Mouse (Mus musculus) adrenal gland, postnatal 36 days (tissue): ENCODE data around the gene Sprr2a2. TPM values are rescaled to one million over a fixed set of nuclear protein-coding genes. Genes with fewer than 3 reads are reported as not detected.
"Not testable (repeated sequence)": the region's sequence is repeated elsewhere in the genome, so short reads cannot be mapped to it uniquely, and the experiment has no call there.

ENCODE experiments used
- DNase-seq, 2 experiments: peaks; one replicate each; pipeline ENCODE4 v3.0.0; 2021; ENCODE audit warnings: mixed read lengths in 1 of 2
- total RNA-seq, 2 experiments: library from RNA; stranded (reverse); gene quantifications; 2 replicates each; pipeline ENCODE4 v1.2.3; 2021

The Sprr2a2 gene
- total RNA-seq, 2 experiments from 2014 or later: not detected

- DNase-seq: not testable (repeated sequence)
Measured at GRCm38 (mm10) chr3:92274018-92274417, 58.3 kb downstream of the Sprr2a2 start.

GRCm38 (mm10) chr3:92279663-92280062, 63.9 kb downstream of the Sprr2a2 start:
- not testable (repeated sequence) for DNase-seq

GRCm38 (mm10) chr3:92280963-92281606, 65.4 kb downstream of the Sprr2a2 start:
- not testable (repeated sequence) for DNase-seq

- not testable (repeated sequence) for DNase-seq
Measured at GRCm38 (mm10) chr3:92285101-92285500, 69.4 kb downstream of the Sprr2a2 start, which contains the start of gene Sprr2a3. Gene Sprr2a3, plus strand, starts transcription at chr3:92285417.

GRCm38 (mm10) chr3:92288489-92288888, 72.8 kb downstream of the Sprr2a2 start:
- not testable (repeated sequence) for DNase-seq

Other genes starting within 250 kb of the Sprr2a2 start
- gene Pglyrp3, start 201.3 kb upstream of the Sprr2a2 start, total RNA-seq: not detected
- gene Lor, start 132.8 kb upstream of the Sprr2a2 start, total RNA-seq: under 1 TPM; 0.26 TPM
- not detected for gene Prr9, start 92.0 kb upstream of the Sprr2a2 start, total RNA-seq
- not detected for gene Lelp1, start 73.2 kb upstream of the Sprr2a2 start, total RNA-seq
- not detected for gene Sprr2a1, start 121 bp upstream of the Sprr2a2 start, total RNA-seq
- gene Sprr2a3, start 69.5 kb downstream of the Sprr2a2 start, total RNA-seq: not detected
- not detected for gene Sprr2b, start 100.7 kb downstream of the Sprr2a2 start, total RNA-seq
- not detected for gene Sprr2d, start 123.2 kb downstream of the Sprr2a2 start, total RNA-seq
- gene Sprr2e, start 136.2 kb downstream of the Sprr2a2 start, total RNA-seq: not detected
- not detected for gene Sprr2f, start 149.3 kb downstream of the Sprr2a2 start, total RNA-seq
- gene Sprr2h, start 169.8 kb downstream of the Sprr2a2 start, total RNA-seq: not detected
- not detected for gene Sprr2i, start 192.1 kb downstream of the Sprr2a2 start, total RNA-seq
- gene Sprr2j-ps, start 202.2 kb downstream of the Sprr2a2 start, total RNA-seq: not detected
- 1 to 10 TPM; 6.5 to 6.6 TPM for gene Gm9774, start 213.5 kb downstream of the Sprr2a2 start, total RNA-seq
- not detected for gene Sprr2k, start 216.7 kb downstream of the Sprr2a2 start, total RNA-seq
- gene Sprr1b, start 222.9 kb downstream of the Sprr2a2 start, total RNA-seq: not detected
- not detected for gene Sprr3, start 242.8 kb downstream of the Sprr2a2 start, total RNA-seq